Mouse (Mus musculus) hindbrain, embryonic 15.5 days (tissue): ENCODE results near the gene Mtss1l. TPM values are rescaled to one million over a fixed set of nuclear protein-coding genes. Genes with fewer than 3 reads are reported as not detected.

Experiments
- ATAC-seq: fragments of 200-750 bp; cut with Nextera tagmentation; 2 replicates; pipeline ENCODE4 v1.8.0; 2017; ENCODE audit warnings: low read depth, moderate number of reproducible peaks, moderate TSS enrichment; ENCODE audit not compliant: low FRiP score
- H3K27ac ChIP-seq: fragments of 300-500 bp; sonication (generic); replicated peaks from 2 replicates; pipeline ENCODE4 v1.5.1; 2015; ENCODE audit warnings: mild to moderate bottlenecking, inconsistent platforms
- H3K27me3 ChIP-seq: fragments of 300-500 bp; sonication (generic); 2 replicates; pipeline ENCODE4 v1.6.1; 2015; ENCODE audit warnings: control low read depth, inconsistent platforms
- H3K36me3 ChIP-seq: fragments of 300-500 bp; sonication (generic); 2 replicates; pipeline ENCODE4 v1.6.1; 2015; ENCODE audit warnings: control low read depth, inconsistent platforms
- H3K4me1 ChIP-seq: fragments of 300-500 bp; sonication (generic); replicated peaks from 2 replicates; pipeline ENCODE4 v1.6.1; 2015; ENCODE audit warnings: control low read depth, inconsistent platforms
- H3K4me2 ChIP-seq: fragments of 300-500 bp; sonication (generic); 2 replicates; pipeline ENCODE4 v1.6.1; 2015; ENCODE audit warnings: moderate library complexity, mild to moderate bottlenecking, inconsistent platforms
- H3K4me3 ChIP-seq: fragments of 300-500 bp; sonication (generic); 2 replicates; pipeline ENCODE4 v1.5.1; 2015; ENCODE audit warnings: mild to moderate bottlenecking, inconsistent platforms
- H3K9ac ChIP-seq: fragments of 300-500 bp; sonication (generic); 2 replicates; pipeline ENCODE4 v1.6.1; 2015; ENCODE audit warnings: inconsistent platforms
- H3K9me3 ChIP-seq: fragments of 300-500 bp; sonication (generic); 2 replicates; pipeline ENCODE4 v1.6.1; 2016; ENCODE audit warnings: control low read depth, inconsistent platforms
- WGBS: fragments of 180-500 bp; shearing (Covaris S2); methylation state at CpG from one replicate; pipeline ENCODE4 v1.1.7; 2015; 5-methylcytosine and 5-hydroxymethylcytosine counted together
- polyA plus RNA-seq: library from polyadenylated mRNA; unstranded; fragments of >200 nt; fragmentation: Nextera tagmentation; extraction: Ambion mirVana; gene quantifications from 2 replicates; pipeline ENCODE4 v1.2.1, GENCODE M21; 2015

The Mtss1l gene
- polyA plus RNA-seq, 1 experiment from 2014 or later: 62.3 TPM

GRCm38 (mm10) chr8:110710593-110710992 lies 10.7 kb upstream of the Mtss1l start:
- ATAC-seq: no peak
- Histone ChIP-seq H3K27me3 (no peaks in the 10 kb centered on the region), H3K27ac (peak overlapping the region; percentile 50), H3K9ac (no peak overlapping the region), H3K4me3 (no peak overlapping the region), H3K36me3 (0 out of 2 replicates have a peak, but pooled peaks cover 9% of the 10 kb centered on the region), H3K9me3 (no peaks in the 10 kb centered on the region), H3K4me2 (no peak overlapping the region), H3K4me1 (peaks cover 45% of the 10 kb centered on the region)
- 64% methylated on average over 3 of the region's 3 CpGs for WGBS

DNA sequence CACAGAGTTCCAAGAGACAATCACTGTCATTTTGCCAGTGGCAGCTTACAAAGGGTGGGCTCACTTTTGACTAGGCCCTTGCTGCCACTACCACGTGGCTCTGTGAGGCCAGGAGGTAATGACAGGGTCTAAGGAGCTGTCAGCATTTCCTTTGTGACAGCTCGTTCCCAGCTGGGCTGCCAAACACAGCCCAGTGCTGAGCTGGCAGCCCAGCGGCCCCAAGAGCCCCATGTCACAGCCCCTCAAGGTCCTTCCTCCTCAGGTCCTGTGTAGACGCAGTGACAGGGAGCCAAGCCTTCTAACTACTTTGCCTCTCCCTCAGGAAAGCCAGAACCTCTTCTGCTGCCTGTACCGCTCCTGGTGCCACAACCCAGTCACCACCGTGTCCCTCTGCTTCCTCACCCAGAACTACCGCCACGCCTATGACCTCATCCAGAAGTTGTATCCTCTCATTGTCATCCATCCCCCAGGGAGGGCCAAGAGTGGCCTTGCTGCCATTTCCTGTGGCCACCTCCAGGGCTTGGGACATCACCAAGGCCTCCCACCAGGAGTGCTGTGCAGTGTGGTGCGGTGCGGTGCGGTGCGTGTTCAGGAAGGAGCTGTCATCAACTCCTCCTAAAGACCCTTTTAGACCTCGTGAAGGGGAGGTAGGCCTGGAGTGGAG lies 9.9 kb upstream of the Mtss1l start:
- Histone ChIP-seq H3K9ac (no peak overlapping the region), H3K36me3 (0 out of 2 replicates have a peak, but pooled peaks cover 9% of the 10 kb centered on the region), H3K4me2 (no peak overlapping the region), H3K27ac (0 out of 2 replicates have a peak overlapping the region, but pooled peaks have one; percentile 25), H3K9me3 (no peaks in the 10 kb centered on the region), H3K4me3 (no peak overlapping the region), H3K27me3 (no peaks in the 10 kb centered on the region), H3K4me1 (peaks cover 46% of the 10 kb centered on the region)
- peak; percentile 45; the same call in 1 of the 2 replicates for ATAC-seq
- WGBS: 78% methylated on average over 13 of the region's 13 CpGs

DNA sequence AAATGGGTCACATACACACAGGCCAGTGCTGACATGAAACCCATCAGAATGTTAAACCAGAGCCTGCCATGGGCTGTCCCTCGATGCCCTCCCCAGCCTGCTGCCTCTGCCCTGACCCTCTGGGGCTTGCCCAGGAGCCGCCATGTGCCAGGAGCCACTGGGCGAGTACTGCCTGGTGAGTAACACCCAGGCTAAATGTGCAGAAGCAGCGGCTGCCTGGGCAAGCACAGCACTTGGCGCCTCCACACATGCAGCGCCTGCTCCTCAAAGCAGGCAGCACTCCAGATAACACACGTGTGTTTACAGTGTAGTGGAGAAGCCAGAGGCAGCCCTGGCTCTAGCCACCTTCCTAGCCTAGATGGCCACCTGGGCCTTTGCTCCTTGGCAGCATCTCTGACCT lies 8.2 kb upstream of the Mtss1l start:
- no peak for ATAC-seq
- 0 out of 2 replicates have a peak, but pooled peaks cover 9% of the 10 kb centered on the region for H3K36me3 ChIP-seq
- no peak overlapping the region for H3K4me3 ChIP-seq
- H3K27me3 ChIP-seq: no peaks in the 10 kb centered on the region
- peaks cover 59% of the 10 kb centered on the region for H3K4me1 ChIP-seq
- H3K9ac ChIP-seq: no peak overlapping the region
- no peaks in the 10 kb centered on the region for H3K9me3 ChIP-seq
- 95% methylated on average over 7 of the region's 7 CpGs for WGBS
- no peak overlapping the region for H3K27ac ChIP-seq
- H3K4me2 ChIP-seq: no peak overlapping the region

DNA sequence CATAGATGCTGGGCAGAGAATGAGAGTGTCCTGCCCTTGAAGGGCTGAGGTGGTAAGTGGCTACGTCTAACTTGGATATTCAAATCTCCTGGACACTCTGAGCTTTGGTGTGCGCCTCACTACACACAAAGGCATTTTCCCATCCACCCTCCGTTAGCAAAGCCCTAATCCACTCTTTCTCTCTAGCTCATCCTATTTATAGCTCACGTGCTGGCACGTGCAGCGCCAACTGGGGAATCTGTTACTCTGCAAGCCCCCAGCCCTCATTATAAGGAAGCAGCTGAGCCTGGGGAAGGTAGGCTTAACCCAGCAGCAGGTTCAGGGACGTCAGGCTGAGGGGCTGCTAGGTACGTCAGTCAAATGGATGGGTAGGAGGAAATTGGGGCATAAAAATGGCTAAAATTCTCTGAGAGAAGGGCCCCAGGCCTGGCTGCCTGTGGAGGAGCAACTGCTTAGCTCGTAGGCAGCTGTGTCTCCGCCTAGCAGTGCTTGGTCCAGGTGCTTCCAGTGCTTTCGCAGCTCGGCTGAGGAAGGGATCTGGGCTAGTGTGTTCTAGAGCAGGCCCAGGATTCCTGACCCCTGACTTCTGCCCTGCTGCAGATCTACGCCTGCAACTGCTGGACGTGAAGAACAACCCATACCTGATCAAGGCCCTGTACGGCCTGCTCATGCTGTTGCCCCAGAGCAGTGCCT lies 6.3 kb upstream of the Mtss1l start:
- Histone ChIP-seq H3K9ac (no peak overlapping the region), H3K27me3 (no peaks in the 10 kb centered on the region), H3K4me1 (peaks cover 66% of the 10 kb centered on the region), H3K27ac (peak overlapping the region; percentile 57), H3K4me3 (no peak overlapping the region), H3K4me2 (no peak overlapping the region), H3K9me3 (no peaks in the 10 kb centered on the region), H3K36me3 (0 out of 2 replicates have a peak, but pooled peaks cover 9% of the 10 kb centered on the region)
- 70% methylated on average over 15 of the region's 15 CpGs for WGBS
- no peak for ATAC-seq

- H3K27me3 ChIP-seq: no peaks in the 10 kb centered on the region
- ATAC-seq: peak; percentile 58
- H3K36me3 ChIP-seq: 0 out of 2 replicates have a peak, but pooled peaks cover 9% of the 10 kb centered on the region
- peak overlapping the region; percentile 57 for H3K27ac ChIP-seq
- 35% methylated on average over 4 of the region's 4 CpGs for WGBS
- no peaks in the 10 kb centered on the region for H3K9me3 ChIP-seq
- H3K9ac ChIP-seq: no peak overlapping the region
- H3K4me1 ChIP-seq: peaks cover 66% of the 10 kb centered on the region
- H3K4me3 ChIP-seq: no peak overlapping the region
- H3K4me2 ChIP-seq: no peak overlapping the region
Observed at GRCm38 (mm10) chr8:110716075-110716474, 5.2 kb upstream of the Mtss1l start.

GRCm38 (mm10) chr8:110717131-110717530 lies 4.1 kb upstream of the Mtss1l start:
- no peaks in the 10 kb centered on the region for H3K9me3 ChIP-seq
- peaks cover 63% of the 10 kb centered on the region for H3K4me1 ChIP-seq
- no peak overlapping the region for H3K27ac ChIP-seq
- no peak for ATAC-seq
- 0 out of 2 replicates have a peak, but pooled peaks cover 2% of the 10 kb centered on the region for H3K36me3 ChIP-seq
- no peaks in the 10 kb centered on the region for H3K27me3 ChIP-seq
- 67% methylated on average over 7 of the region's 7 CpGs for WGBS
- H3K4me3 ChIP-seq: no peak overlapping the region
- no peak overlapping the region for H3K9ac ChIP-seq
- no peak overlapping the region for H3K4me2 ChIP-seq

GRCm38 (mm10) chr8:110718209-110718968 lies 2.9 kb upstream of the Mtss1l start:
- H3K27me3 ChIP-seq: no peaks in the 10 kb centered on the region
- no peak overlapping the region for H3K9ac ChIP-seq
- H3K4me1 ChIP-seq: peaks cover 75% of the 10 kb centered on the region
- 83% methylated on average over 8 of the region's 8 CpGs for WGBS
- no peak overlapping the region for H3K4me3 ChIP-seq
- peak overlapping the region; percentile 94 for H3K27ac ChIP-seq
- H3K36me3 ChIP-seq: no peaks in the 10 kb centered on the region
- H3K4me2 ChIP-seq: no peak overlapping the region
- H3K9me3 ChIP-seq: no peaks in the 10 kb centered on the region
- ATAC-seq: no peak

DNA sequence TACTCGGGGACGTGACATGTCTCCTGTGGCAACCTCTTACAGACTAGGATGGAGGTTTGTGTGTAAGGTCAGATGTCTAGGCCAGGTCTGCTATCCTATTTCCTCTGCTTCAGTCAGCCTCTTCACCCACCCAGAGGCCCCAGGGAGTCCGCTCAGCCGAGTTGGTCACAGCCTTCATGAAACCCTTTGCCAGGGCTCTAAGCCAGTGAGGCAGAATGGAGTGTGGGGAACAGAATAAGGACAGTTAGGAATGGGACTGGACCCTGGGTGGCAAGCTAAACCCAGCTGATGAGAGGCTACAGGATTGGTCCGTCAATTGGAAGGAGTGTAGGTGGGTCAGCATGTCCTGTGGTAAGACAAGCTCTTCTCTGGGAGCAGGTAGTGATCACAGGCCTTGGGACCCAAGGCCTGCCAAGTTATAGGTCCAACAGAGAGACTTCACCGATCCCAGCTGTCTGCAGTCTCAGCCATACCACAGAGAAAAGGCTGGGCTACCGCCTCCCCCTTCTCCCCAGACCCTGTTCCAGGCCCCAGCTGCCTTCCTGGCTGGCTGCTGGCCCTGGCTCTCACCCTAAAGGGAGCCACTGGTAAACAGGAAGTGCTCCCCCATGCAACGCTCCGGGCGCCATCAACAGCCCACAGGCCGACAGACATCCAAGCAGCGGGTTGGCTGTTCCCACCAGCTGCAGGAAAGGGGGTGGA lies 2.2 kb upstream of the Mtss1l start:
- WGBS: 41% methylated on average over 12 of the region's 12 CpGs
- Histone ChIP-seq H3K4me3 (no peak overlapping the region), H3K27me3 (no peaks in the 10 kb centered on the region), H3K4me1 (peaks cover 82% of the 10 kb centered on the region), H3K4me2 (peak overlapping the region; percentile 97), H3K27ac (peak overlapping the region; percentile 94), H3K36me3 (no peaks in the 10 kb centered on the region), H3K9me3 (no peaks in the 10 kb centered on the region), H3K9ac (no peak overlapping the region)
- no peak for ATAC-seq

GRCm38 (mm10) chr8:110719898-110720653 lies 1.2 kb upstream of the Mtss1l start:
- Histone ChIP-seq H3K9ac (peak overlapping the region; percentile 99), H3K27me3 (no peaks in the 10 kb centered on the region), H3K4me3 (peak overlapping the region; percentile 83), H3K4me2 (peak overlapping the region; percentile 97), H3K9me3 (no peaks in the 10 kb centered on the region), H3K27ac (peak overlapping the region; percentile 94), H3K4me1 (peaks cover 84% of the 10 kb centered on the region), H3K36me3 (no peaks in the 10 kb centered on the region)
- ATAC-seq: no peak
- 54% methylated on average over 6 of the region's 6 CpGs for WGBS

- Histone ChIP-seq H3K9me3 (no peaks in the 10 kb centered on the region), H3K9ac (peak overlapping the region; percentile 99), H3K36me3 (no peaks in the 10 kb centered on the region), H3K27ac (peak overlapping the region; percentile 94), H3K4me1 (peaks cover 82% of the 10 kb centered on the region), H3K4me3 (peak overlapping the region; percentile 83), H3K4me2 (peak overlapping the region; percentile 97), H3K27me3 (no peaks in the 10 kb centered on the region)
- peak; percentile 38 for ATAC-seq
- WGBS: under 1% methylated on average over 48 of the region's 59 CpGs
Observed at GRCm38 (mm10) chr8:110721606-110722413, 534 bp downstream of the Mtss1l start.
